Mouse (Mus musculus) splenic B cell, adult 2 months (primary cell): Measurements from ENCODE around the gene Tifa.

Source experiments
- DNase-seq: peaks from one replicate; pipeline ENCODE4 v3.0.0-alpha.2; 2011; ENCODE audit warnings: low read depth, low spot score
- H3K27me3 ChIP-seq: 2 replicates; pipeline ENCODE4 v1.6.1; 2012; ENCODE audit warnings: mild to moderate bottlenecking, low read length, moderate library complexity, mixed read lengths; ENCODE audit not compliant: control insufficient read depth, poor library complexity, insufficient read depth, severe bottlenecking
- H3K36me3 ChIP-seq: 2 replicates; pipeline ENCODE4 v1.6.1; 2012; ENCODE audit warnings: mild to moderate bottlenecking, low read length, moderate library complexity, mixed read lengths; ENCODE audit not compliant: control insufficient read depth, poor library complexity, insufficient read depth, severe bottlenecking

Gene Tifa

GRCm38 (mm10) chr3:127796271-127796670, 6.7 kb downstream of the Tifa start:
- H3K36me3 ChIP-seq: no peaks in the 10 kb centered on the region; the same call in 1 of the 2 replicates
- H3K27me3 ChIP-seq: no peaks in the 10 kb centered on the region
- DNase-seq: peak; percentile 18

GRCm38 (mm10) chr3:127801162-127801561, 11.6 kb downstream of the Tifa start:
- no peaks in the 10 kb centered on the region; the same call in 1 of the 2 replicates for H3K36me3 ChIP-seq
- H3K27me3 ChIP-seq: no peaks in the 10 kb centered on the region
- DNase-seq: no peak

- Histone ChIP-seq H3K27me3 (no peaks in the 10 kb centered on the region), H3K36me3 (no peaks in the 10 kb centered on the region; the same call in 1 of the 2 replicates)
- DNase-seq: no peak
These were observed 13.2 kb downstream of the Tifa start for GRCm38 (mm10) chr3:127802814-127803213.

GRCm38 (mm10) chr3:127804439-127804838, 14.8 kb downstream of the Tifa start:
- H3K36me3 ChIP-seq: peaks cover 5% of the 10 kb centered on the region; the same call in 1 of the 2 replicates
- no peak for DNase-seq

GRCm38 (mm10) chr3:127805071-127805470, 15.5 kb downstream of the Tifa start:
- H3K36me3 ChIP-seq: peaks cover 6% of the 10 kb centered on the region; the same call in 1 of the 2 replicates
- no peaks in the 10 kb centered on the region for H3K27me3 ChIP-seq
- no peak for DNase-seq

More at GRCm38 (mm10) chr3:127804439-127804838, 14.8 kb downstream of the Tifa start:
- no peaks in the 10 kb centered on the region for H3K27me3 ChIP-seq

- Histone ChIP-seq H3K36me3 (peaks cover 8% of the 10 kb centered on the region; the same call in 1 of the 2 replicates), H3K27me3 (no peaks in the 10 kb centered on the region)
- no peak for DNase-seq
These were observed 16.4 kb downstream of the Tifa start for GRCm38 (mm10) chr3:127805991-127806390.

GRCm38 (mm10) chr3:127807846-127808245, 18.2 kb downstream of the Tifa start:
- H3K27me3 ChIP-seq: no peaks in the 10 kb centered on the region
- no peak for DNase-seq
- peaks cover 8% of the 10 kb centered on the region; the same call in 1 of the 2 replicates for H3K36me3 ChIP-seq

- H3K36me3 ChIP-seq: peaks cover 12% of the 10 kb centered on the region; the same call in 1 of the 2 replicates
- no peaks in the 10 kb centered on the region for H3K27me3 ChIP-seq
- DNase-seq: no peak
These were observed 19.5 kb downstream of the Tifa start for GRCm38 (mm10) chr3:127809103-127809502.

GRCm38 (mm10) chr3:127817120-127817683, 27.6 kb downstream of the Tifa start:
- H3K36me3 ChIP-seq: peaks cover 9% of the 10 kb centered on the region
- no peaks in the 10 kb centered on the region for H3K27me3 ChIP-seq
- DNase-seq: no peak

- Histone ChIP-seq H3K27me3 (no peaks in the 10 kb centered on the region), H3K36me3 (peaks cover 7% of the 10 kb centered on the region)
- DNase-seq: no peak
These were observed 29.4 kb downstream of the Tifa start for GRCm38 (mm10) chr3:127818694-127819663.

- DNase-seq: no peak
- H3K36me3 ChIP-seq: peaks cover 7% of the 10 kb centered on the region
- H3K27me3 ChIP-seq: no peaks in the 10 kb centered on the region
These were observed 30.8 kb downstream of the Tifa start for GRCm38 (mm10) chr3:127820400-127820799.

GRCm38 (mm10) chr3:127821209-127821608, 31.6 kb downstream of the Tifa start:
- Histone ChIP-seq H3K36me3 (peaks cover 7% of the 10 kb centered on the region), H3K27me3 (no peaks in the 10 kb centered on the region)
- no peak for DNase-seq

GRCm38 (mm10) chr3:127823886-127824863, 34.6 kb downstream of the Tifa start:
- H3K36me3 ChIP-seq: peaks cover 7% of the 10 kb centered on the region
- peak; percentile 75 for DNase-seq
- no peaks in the 10 kb centered on the region for H3K27me3 ChIP-seq

- no peak for DNase-seq
- Histone ChIP-seq H3K36me3 (peaks cover 3% of the 10 kb centered on the region; the same call in 1 of the 2 replicates), H3K27me3 (no peaks in the 10 kb centered on the region)
These were observed 36.9 kb downstream of the Tifa start for GRCm38 (mm10) chr3:127826503-127826902.
